Mouse (Mus musculus) lung, embryonic 16.5 days (tissue): ENCODE results near the gene Ptcd1. TPM values are rescaled to one million over a fixed set of nuclear protein-coding genes. Genes with fewer than 3 reads are reported as not detected.
"Not testable (repeated sequence)": the region's sequence is repeated elsewhere in the genome, so short reads cannot be mapped to it uniquely, and the experiment has no call there.

Source experiments
- ATAC-seq: fragments of 200-750 bp; cut with Nextera tagmentation; 2 replicates; pipeline ENCODE4 v1.8.0; 2017; ENCODE audit warnings: low read depth, mild to moderate bottlenecking, moderate library complexity
- H3K27ac ChIP-seq: fragments of 300-500 bp; sonication (generic); 2 replicates; pipeline ENCODE4 v1.5.1; 2014; ENCODE audit warnings: mild to moderate bottlenecking, control low read depth, low read length
- H3K27me3 ChIP-seq: fragments of 300-500 bp; sonication (generic); 2 replicates; pipeline ENCODE4 v1.6.1; 2014; ENCODE audit warnings: low read depth, low read length, mixed read lengths; ENCODE audit not compliant: control insufficient read depth, insufficient read depth
- H3K36me3 ChIP-seq: fragments of 300-500 bp; sonication (generic); 2 replicates; pipeline ENCODE4 v1.6.1; 2014; ENCODE audit warnings: low read length; ENCODE audit not compliant: control insufficient read depth, insufficient read depth
- H3K4me1 ChIP-seq: fragments of 300-500 bp; sonication (generic); replicated peaks from 2 replicates; pipeline ENCODE4 v1.6.1; 2014; ENCODE audit warnings: low read length, mixed read lengths; ENCODE audit not compliant: control insufficient read depth, insufficient read depth
- H3K4me2 ChIP-seq: fragments of 300-500 bp; sonication (generic); 2 replicates; pipeline ENCODE4 v1.6.1; 2014; ENCODE audit warnings: low read depth, low read length, control low read depth
- H3K4me3 ChIP-seq: fragments of 300-500 bp; sonication (generic); 2 replicates; pipeline ENCODE4 v1.5.1; 2014; ENCODE audit warnings: mild to moderate bottlenecking, low read length, control low read depth
- H3K9ac ChIP-seq: fragments of 300-500 bp; sonication (generic); 2 replicates; pipeline ENCODE4 v1.6.1; 2014; ENCODE audit warnings: low read length, control low read depth
- H3K9me3 ChIP-seq: fragments of 300-500 bp; sonication (generic); 2 replicates; pipeline ENCODE4 v1.6.1; 2016; ENCODE audit warnings: low read length; ENCODE audit not compliant: control insufficient read depth
- WGBS: fragments of 180-500 bp; shearing (Covaris S2); extraction: QIAGEN DNeasy Blood & Tissue Kit; methylation state at CpG from one replicate; pipeline ENCODE4 v1.1.7; 2014; 5-methylcytosine and 5-hydroxymethylcytosine counted together
- polyA plus RNA-seq: library from polyadenylated mRNA; unstranded; fragments of >200 nt; fragmentation: Nextera tagmentation; extraction: Ambion mirVana; gene quantifications from 2 replicates; pipeline ENCODE4 v1.2.1, GENCODE M21; 2015

The Ptcd1 gene
- polyA plus RNA-seq, 1 experiment from 2014 or later = 15.7 TPM

DNA sequence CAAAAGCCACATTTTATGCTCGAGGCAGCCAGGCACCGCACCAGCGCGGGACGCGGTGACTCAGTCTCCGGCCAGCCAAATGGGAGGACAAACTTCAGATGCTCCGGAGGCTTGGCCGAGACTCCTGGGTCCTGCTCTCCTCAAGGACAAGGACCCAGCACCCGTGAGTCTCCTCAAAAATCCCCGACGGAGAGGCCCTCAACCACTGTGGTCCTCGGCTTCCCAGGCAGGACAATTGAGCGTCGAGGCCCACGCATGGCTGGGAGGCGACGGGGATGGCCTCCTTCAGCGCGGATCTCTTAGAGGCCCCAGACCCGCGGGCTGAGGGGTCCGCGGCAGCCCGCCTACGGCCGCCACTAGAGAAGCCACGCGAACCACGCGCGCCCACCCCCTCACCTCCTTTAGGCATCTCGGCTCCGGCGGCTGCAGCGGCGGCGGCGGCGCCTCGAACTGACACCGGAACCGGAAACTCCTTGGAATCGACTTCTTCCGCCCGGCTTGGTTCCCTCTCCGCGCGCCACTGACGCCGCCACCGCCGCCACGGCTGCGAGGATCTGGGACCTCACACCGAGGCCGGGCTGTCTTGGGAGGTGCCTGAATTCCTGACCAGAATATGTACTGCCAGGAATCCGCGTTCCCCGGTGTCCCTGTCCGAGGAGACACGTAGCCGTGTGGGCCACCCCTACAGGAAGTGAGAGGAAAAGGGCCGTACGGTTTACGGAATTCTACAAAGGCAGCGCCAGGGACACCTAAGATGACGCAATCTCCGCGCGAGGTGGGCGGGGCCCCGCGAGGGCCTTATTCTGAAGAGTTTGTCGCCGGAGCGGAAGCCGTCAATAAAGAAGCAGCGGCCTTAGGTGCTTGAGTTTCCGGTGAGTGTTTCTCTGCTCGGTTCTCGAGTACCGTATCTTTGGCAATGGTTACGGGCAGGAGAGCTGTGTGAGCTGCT lies 27.1 kb downstream of the Ptcd1 start, which contains the start of the genes Pdap1 and Bud31:
Pdap1 (minus strand) TSS at position 668 of the 949 bp plus-strand sequence.
Bud31 (plus strand) TSS at position 792 of the 949 bp plus-strand sequence.
- peak within 1 kb of the TSS; percentile 85 for H3K4me2 ChIP-seq
- peak within 1 kb of the TSS; percentile 86 for H3K9ac ChIP-seq
- H3K4me1 ChIP-seq = peaks cover 14% of the 10 kb centered on the region
- H3K4me3 ChIP-seq = peak within 1 kb of the TSS; percentile 74
- H3K27ac ChIP-seq = peak within 1 kb of the TSS; percentile 81
- WGBS = under 1% methylated on average over 84 of the region's 84 CpGs
- H3K36me3 ChIP-seq = peaks cover 26% of the 10 kb centered on the region
- peak; percentile 94 for ATAC-seq
- H3K27me3 ChIP-seq = no peaks in the 10 kb centered on the region
- no peaks in the 10 kb centered on the region for H3K9me3 ChIP-seq

- peak overlapping the region; percentile 74 for H3K4me3 ChIP-seq
Measured at GRCm38 (mm10) chr5:145138836-145139235, 28.1 kb downstream of the Ptcd1 start.

GRCm38 (mm10) chr5:145133275-145133674 lies 33.6 kb downstream of the Ptcd1 start:
- WGBS = 83% methylated on average over 6 of the region's 6 CpGs
- not testable (repeated sequence) for H3K4me1 ChIP-seq, H3K27ac ChIP-seq, H3K27me3 ChIP-seq, H3K9ac ChIP-seq, H3K4me2 ChIP-seq, H3K4me3 ChIP-seq, H3K9me3 ChIP-seq, ATAC-seq
- H3K36me3 ChIP-seq = peaks cover 48% of the 10 kb centered on the region

More at GRCm38 (mm10) chr5:145138836-145139235, 28.1 kb downstream of the Ptcd1 start:
- H3K4me2 ChIP-seq = peak overlapping the region; percentile 85
- H3K36me3 ChIP-seq = peaks cover 27% of the 10 kb centered on the region
- H3K27ac ChIP-seq = no peak overlapping the region
- no peak for ATAC-seq
- H3K4me1 ChIP-seq = peaks cover 14% of the 10 kb centered on the region
- no peaks in the 10 kb centered on the region for H3K9me3 ChIP-seq
- 6% methylated on average over 6 of the region's 6 CpGs for WGBS
- no peaks in the 10 kb centered on the region for H3K27me3 ChIP-seq
- peak overlapping the region; percentile 86 for H3K9ac ChIP-seq

- WGBS = 77% methylated on average over 3 of the region's 3 CpGs
Measured at GRCm38 (mm10) chr5:145130995-145131394, 35.9 kb downstream of the Ptcd1 start.

GRCm38 (mm10) chr5:145130191-145130590 lies 36.7 kb downstream of the Ptcd1 start:
- 71% methylated on average over 11 of the region's 11 CpGs for WGBS
- Histone ChIP-seq H3K4me2 (no peak overlapping the region), H3K4me1 (no peaks in the 10 kb centered on the region), H3K27ac (no peak overlapping the region), H3K9ac (no peak overlapping the region), H3K27me3 (no peaks in the 10 kb centered on the region), H3K36me3 (peaks cover 64% of the 10 kb centered on the region), H3K4me3 (no peak overlapping the region), H3K9me3 (no peaks in the 10 kb centered on the region)
- ATAC-seq = no peak

More at GRCm38 (mm10) chr5:145130995-145131394, 35.9 kb downstream of the Ptcd1 start:
- Histone ChIP-seq H3K27me3 (no peaks in the 10 kb centered on the region), H3K4me2 (no peak overlapping the region), H3K9ac (no peak overlapping the region), H3K4me3 (no peak overlapping the region), H3K36me3 (peaks cover 62% of the 10 kb centered on the region), H3K9me3 (no peaks in the 10 kb centered on the region), H3K27ac (no peak overlapping the region), H3K4me1 (no peaks in the 10 kb centered on the region)
- no peak for ATAC-seq

DNA sequence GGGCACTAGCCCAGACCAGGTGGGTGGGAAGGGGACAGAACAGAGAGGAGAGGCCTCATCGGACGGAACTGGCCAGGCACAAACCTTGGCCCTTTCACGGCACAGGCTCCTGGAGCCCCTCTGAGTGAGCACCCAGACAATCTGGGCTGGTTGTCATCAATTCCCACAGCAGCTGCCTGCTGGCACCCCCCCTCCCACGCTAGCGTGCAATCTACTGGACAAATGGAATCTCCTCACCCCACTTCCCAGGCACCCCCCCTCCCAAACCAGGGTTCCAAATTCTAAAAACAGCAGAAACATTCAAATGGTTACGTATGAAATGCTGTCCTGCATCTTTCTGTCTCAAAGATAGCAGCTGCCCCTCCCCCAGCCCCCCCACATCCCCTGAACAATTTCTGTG lies 37.1 kb downstream of the Ptcd1 start:
- H3K36me3 ChIP-seq = peaks cover 64% of the 10 kb centered on the region
- not testable (repeated sequence) for H3K27ac ChIP-seq

GRCm38 (mm10) chr5:145129124-145129523 lies 37.8 kb downstream of the Ptcd1 start:
- H3K27me3 ChIP-seq = no peaks in the 10 kb centered on the region
- 87% methylated on average over 4 of the region's 4 CpGs for WGBS
- no peaks in the 10 kb centered on the region for H3K9me3 ChIP-seq
- no peak overlapping the region for H3K4me2 ChIP-seq
- H3K9ac ChIP-seq = no peak overlapping the region
- no peak for ATAC-seq
- peaks cover 63% of the 10 kb centered on the region for H3K36me3 ChIP-seq
- no peak overlapping the region for H3K4me3 ChIP-seq
- H3K4me1 ChIP-seq = no peaks in the 10 kb centered on the region
- no peak overlapping the region for H3K27ac ChIP-seq

More for the DNA sequence above, 37.1 kb downstream of the Ptcd1 start:
- not testable (repeated sequence) for H3K27me3 ChIP-seq, H3K4me1 ChIP-seq, H3K9ac ChIP-seq, H3K9me3 ChIP-seq, H3K4me3 ChIP-seq, H3K4me2 ChIP-seq, ATAC-seq
- 80% methylated on average over 4 of the region's 6 CpGs for WGBS

DNA sequence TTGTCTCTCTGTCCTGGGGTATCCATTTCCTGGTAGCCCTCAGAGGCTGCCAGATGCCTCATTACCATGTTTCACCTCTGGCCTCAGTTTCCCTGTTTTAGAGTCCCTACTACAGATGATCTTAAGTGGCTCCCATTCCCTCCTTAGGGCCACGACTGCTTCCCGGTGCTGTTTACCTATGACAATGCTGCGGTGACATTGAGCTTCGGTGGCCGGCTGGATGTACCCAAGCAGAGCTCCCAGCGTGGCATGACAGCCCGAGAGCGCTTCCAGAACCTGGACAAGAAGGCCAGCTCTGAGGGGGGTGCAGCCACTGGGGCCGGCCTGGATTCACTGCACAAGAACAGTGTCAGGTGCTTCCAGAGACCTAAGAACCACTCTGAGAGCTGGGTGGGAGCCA lies 40.3 kb downstream of the Ptcd1 start:
- ATAC-seq = no peak
- no peaks in the 10 kb centered on the region for H3K4me1 ChIP-seq
- no peaks in the 10 kb centered on the region for H3K27me3 ChIP-seq
- H3K9me3 ChIP-seq = no peaks in the 10 kb centered on the region
- H3K9ac ChIP-seq = no peak overlapping the region
- peaks cover 60% of the 10 kb centered on the region for H3K36me3 ChIP-seq
- H3K4me3 ChIP-seq = no peak overlapping the region
- 87% methylated on average over 9 of the region's 9 CpGs for WGBS
- H3K27ac ChIP-seq = no peak overlapping the region
- no peak overlapping the region for H3K4me2 ChIP-seq

- no peak overlapping the region for H3K4me2 ChIP-seq
- H3K4me1 ChIP-seq = no peaks in the 10 kb centered on the region
- H3K9ac ChIP-seq = no peak overlapping the region
- no peaks in the 10 kb centered on the region for H3K9me3 ChIP-seq
- no peaks in the 10 kb centered on the region for H3K27me3 ChIP-seq
- 87% methylated on average over 19 of the region's 19 CpGs for WGBS
- ATAC-seq = no peak
- H3K4me3 ChIP-seq = no peak overlapping the region
- no peak overlapping the region for H3K27ac ChIP-seq
- H3K36me3 ChIP-seq = peaks cover 44% of the 10 kb centered on the region
Measured at GRCm38 (mm10) chr5:145123396-145123795, 43.5 kb downstream of the Ptcd1 start.
